Mouse (Mus musculus) lung, adult 2 months (tissue): ENCODE measurements around the gene Gjc1.

Source experiments
- CTCF ChIP-seq: fragments of 200-500 bp; IDR thresholded peaks from 2 replicates; pipeline ENCODE4 v1.5.1; 2011; ENCODE audit warnings: mild to moderate bottlenecking, low read length, control low read depth; ENCODE audit not compliant: insufficient read depth
- POLR2A ChIP-seq: fragments of 200-500 bp; IDR thresholded peaks from 2 replicates; pipeline ENCODE4 v1.6.1; 2011; ENCODE audit warnings: low read depth, mild to moderate bottlenecking, control low read depth, low read length, borderline replicate concordance; ENCODE audit errors: extremely low read depth

DNA sequence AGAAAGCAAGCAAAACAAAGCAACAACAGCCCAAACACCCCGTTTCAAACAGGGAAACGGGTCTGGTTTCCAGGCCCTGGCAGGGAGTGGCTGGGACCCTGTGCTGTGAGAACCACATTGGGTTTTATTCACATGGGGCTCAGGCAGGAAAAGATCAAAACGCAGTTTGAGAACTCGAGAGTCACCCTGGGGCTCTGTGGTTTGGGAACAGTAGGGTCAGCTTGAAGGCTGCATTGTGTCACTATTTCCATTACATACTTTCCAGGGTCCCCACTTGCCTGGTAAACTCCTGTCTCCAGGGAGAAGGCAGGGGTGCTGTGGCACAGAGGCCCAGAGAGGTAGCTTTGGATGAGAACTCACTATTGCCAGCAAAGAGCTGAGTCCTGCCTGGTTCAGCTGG is 7.6 kb upstream of the Gjc1 start:
- TF ChIP-seq CTCF: no peak
- no peak for TF ChIP-seq POLR2A
